Mouse (Mus musculus): Measurements from ENCODE around the gene Gm13212.

- TF ChIP-seq POLR2A (IDR thresholded peaks at IDR 0.05; ENCODE audit: control insufficient read depth in 1 of 2, insufficient read depth in 1 of 2, low read depth in 1 of 2, low read length in 2 of 2, poor library complexity in 1 of 2) (no peak), GATA1 (IDR thresholded peaks at IDR 0.05; ENCODE audit: low read depth, low read length) (no peak), CTCF (IDR thresholded peaks at IDR 0.05 in 2 of 3, conservative IDR thresholded peaks at IDR 0.05 in 1 of 3; ENCODE audit: control insufficient read depth in 1 of 3, insufficient read depth in 1 of 3, low read depth in 2 of 3, low read length in 3 of 3, poor library complexity in 1 of 3, severe bottlenecking in 1 of 3) (no peak), MAZ (IDR thresholded peaks at IDR 0.05; ENCODE audit: low read depth, low read length) (no peak)
Observed at GRCm38 (mm10) chr4:145564111-145564821, 20.7 kb upstream of the Gm13212 start.
